Mouse (Mus musculus): ENCODE results near the gene Golgb1. TPM values are rescaled to one million over a fixed set of nuclear protein-coding genes. Genes with fewer than 3 reads are reported as not detected.
"Not testable (repeated sequence)": the region's sequence is repeated elsewhere in the genome, so short reads cannot be mapped to it uniquely, and the experiment has no call there.

Gene Golgb1
- polyA plus RNA-seq (2015; fragmentation: Nextera tagmentation; extraction: Ambion mirVana), result 88.5 and 100 TPM in 2 replicates

DNA sequence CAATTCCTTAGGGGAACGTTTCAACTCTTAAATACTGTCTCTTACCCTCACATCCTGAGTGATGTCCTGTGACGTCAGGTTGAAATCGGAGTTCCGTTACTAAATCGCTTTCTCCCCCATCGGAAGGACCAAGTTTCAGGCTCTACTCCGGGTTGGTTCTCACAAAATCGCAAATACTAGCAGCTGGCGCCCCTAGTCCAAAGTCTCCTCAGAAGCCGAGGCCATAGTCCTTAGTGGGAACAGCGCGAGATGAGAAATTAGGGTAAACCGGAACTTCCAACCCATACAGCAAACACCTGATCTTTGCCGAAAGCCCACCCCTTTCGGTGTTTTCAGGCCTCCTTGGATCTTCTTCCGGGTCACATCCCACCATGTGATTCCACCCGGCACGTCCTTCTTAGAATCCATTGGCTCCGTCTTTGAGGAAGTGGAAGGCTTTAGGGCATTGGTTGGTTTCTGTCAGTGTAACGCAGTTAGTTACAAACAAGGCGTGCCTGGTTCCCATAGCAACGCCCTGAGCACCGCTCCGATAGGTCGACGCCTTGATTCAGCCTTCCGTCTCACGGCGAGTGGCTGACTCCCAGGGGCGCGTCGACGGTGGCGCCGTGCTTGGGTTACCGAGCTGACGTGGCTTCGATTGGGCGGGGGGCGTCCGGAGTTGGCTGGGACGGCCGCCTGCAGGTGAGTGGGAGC, at the start of gene Golgb1, which contains the start of gene Eaf2:
Golgb1 (plus strand) TSS at position 558 of the 693 bp plus-strand sequence.
Eaf2 (minus strand) TSS at position 421 of the 693 bp plus-strand sequence.
- peak within 1 kb of the TSS; percentile 90 for H3K9ac ChIP-seq (ENCODE audit: low read length)
- H3K36me3 ChIP-seq (ENCODE audit: control insufficient read depth, insufficient read depth, low read length), result 0 out of 2 replicates have a peak, but pooled peaks cover 2% of the 10 kb centered on the region
- no peaks in the 10 kb centered on the region for H3K4me1 ChIP-seq (replicated peaks; ENCODE audit: control insufficient read depth, insufficient read depth)
- H3K9me3 ChIP-seq (ENCODE audit: control insufficient read depth, low read length), result no peaks in the 10 kb centered on the region
- TF ChIP-seq CTCF (IDR thresholded peaks at IDR 0.05; ENCODE audit: low read depth), result no peak
- TF ChIP-seq EP300 (optimal IDR thresholded peaks at IDR 0.05), result no peak
- peak; percentile 96 for DNase-seq (ENCODE audit: low spot score)
- no peaks in the 10 kb centered on the region for H3K27me3 ChIP-seq (ENCODE audit: control insufficient read depth, insufficient read depth, low read length)
- peak within 1 kb of the TSS; percentile 78 for H3K4me3 ChIP-seq (ENCODE audit: low read depth, low read length)
- H3K27ac ChIP-seq (replicated peaks), result peak within 1 kb of the TSS; percentile 90
- peak; percentile 100 for ATAC-seq (ENCODE audit: low FRiP score, low TSS enrichment)
- under 1% methylated on average over 43 of the region's 43 CpGs for WGBS
- H3K4me2 ChIP-seq (replicated peaks; ENCODE audit: low read depth), result peak within 1 kb of the TSS; percentile 62

DNA sequence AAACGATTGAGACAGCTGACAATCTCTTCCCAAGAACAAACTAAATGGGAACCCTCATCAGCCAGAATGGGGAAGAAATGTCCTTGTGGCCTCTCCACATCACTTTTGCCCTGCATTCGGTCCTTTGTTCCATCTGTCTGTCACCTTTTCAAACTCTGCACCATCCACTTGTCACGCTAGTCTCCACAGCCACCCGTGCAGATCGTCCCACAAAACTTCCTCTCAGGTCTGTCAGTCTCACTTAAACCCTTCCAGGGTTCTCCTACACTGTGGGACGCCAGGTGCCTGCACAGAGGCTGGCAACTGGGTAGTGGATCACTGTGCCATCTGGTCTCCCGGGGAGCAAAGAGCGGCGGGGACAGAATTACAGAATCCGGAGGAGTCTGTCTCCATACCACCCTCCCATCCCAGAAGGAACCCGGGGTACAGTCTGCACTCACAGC, 47.3 kb upstream of the Golgb1 start:
- Histone ChIP-seq H3K9me3 (ENCODE audit: control insufficient read depth, low read length) (no peaks in the 10 kb centered on the region), H3K4me1 (replicated peaks; ENCODE audit: control insufficient read depth, insufficient read depth) (no peaks in the 10 kb centered on the region), H3K9ac (ENCODE audit: low read length) (peak overlapping the region; percentile 88), H3K36me3 (ENCODE audit: control insufficient read depth, insufficient read depth, low read length) (no peaks in the 10 kb centered on the region), H3K4me3 (ENCODE audit: low read depth, low read length) (peak overlapping the region; percentile 89), H3K27me3 (ENCODE audit: control insufficient read depth, insufficient read depth, low read length) (no peaks in the 10 kb centered on the region), H3K27ac (replicated peaks) (no peak overlapping the region), H3K4me2 (replicated peaks; ENCODE audit: low read depth) (peak overlapping the region; percentile 80)
- WGBS, result 12% methylated on average over 11 of the region's 11 CpGs
- no peak for DNase-seq (ENCODE audit: low spot score)
- TF ChIP-seq EP300 (optimal IDR thresholded peaks at IDR 0.05) (no peak), CTCF (IDR thresholded peaks at IDR 0.05; ENCODE audit: low read depth) (no peak)
- ATAC-seq (ENCODE audit: low FRiP score, low TSS enrichment), result no peak

- TF ChIP-seq EP300 (optimal IDR thresholded peaks at IDR 0.05) (no peak), CTCF (IDR thresholded peaks at IDR 0.05; ENCODE audit: low read depth) (no peak)
- Histone ChIP-seq H3K9ac (ENCODE audit: low read length) (peak within 1 kb of the TSS; percentile 88), H3K4me3 (ENCODE audit: low read depth, low read length) (peak within 1 kb of the TSS; percentile 89), H3K4me2 (replicated peaks; ENCODE audit: low read depth) (peak within 1 kb of the TSS; percentile 80), H3K9me3 (ENCODE audit: control insufficient read depth, low read length) (no peaks in the 10 kb centered on the region), H3K4me1 (replicated peaks; ENCODE audit: control insufficient read depth, insufficient read depth) (no peaks in the 10 kb centered on the region), H3K27ac (replicated peaks) (peak within 1 kb of the TSS; percentile 65), H3K27me3 (ENCODE audit: control insufficient read depth, insufficient read depth, low read length) (no peaks in the 10 kb centered on the region), H3K36me3 (ENCODE audit: control insufficient read depth, insufficient read depth, low read length) (no peaks in the 10 kb centered on the region)
- under 1% methylated on average over 60 of the region's 64 CpGs for WGBS
- DNase-seq (ENCODE audit: low spot score) (peak; percentile 88), ATAC-seq (ENCODE audit: low FRiP score, low TSS enrichment) (peak; percentile 98)
Measured at GRCm38 (mm10) chr16:36828054-36828786, 46.7 kb upstream of the Golgb1 start, which contains the start of gene Iqcb1. Iqcb1 (plus strand) TSS chr16:36828385.

GRCm38 (mm10) chr16:36828820-36829219, 46.1 kb upstream of the Golgb1 start:
- ATAC-seq (ENCODE audit: low FRiP score, low TSS enrichment), result no peak

DNA sequence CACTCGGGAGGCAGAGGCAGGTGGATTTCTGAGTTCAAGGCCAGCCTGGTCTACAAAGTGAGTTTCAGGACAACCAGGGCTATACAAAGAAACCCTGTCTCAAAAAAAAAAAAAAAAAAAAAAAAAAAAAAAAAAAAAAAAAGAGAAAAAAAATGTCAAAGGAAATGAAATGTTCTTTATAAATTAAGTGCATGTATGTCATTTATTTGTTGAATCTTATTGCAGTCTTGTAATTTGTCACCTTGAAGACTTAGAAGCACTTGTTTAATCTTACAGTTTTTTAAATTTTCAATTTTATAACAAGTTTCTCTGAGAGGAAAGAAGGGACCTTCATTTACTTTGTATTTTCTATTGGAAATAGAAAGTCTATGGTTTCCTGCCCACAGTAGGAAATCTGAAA, 28.0 kb upstream of the Golgb1 start:
- not testable (repeated sequence) for H3K9ac ChIP-seq (ENCODE audit: low read length); H3K27me3 ChIP-seq (ENCODE audit: control insufficient read depth, insufficient read depth, low read length); H3K4me1 ChIP-seq (replicated peaks; ENCODE audit: control insufficient read depth, insufficient read depth); DNase-seq (ENCODE audit: low spot score); H3K4me2 ChIP-seq (replicated peaks; ENCODE audit: low read depth); H3K4me3 ChIP-seq (ENCODE audit: low read depth, low read length); H3K9me3 ChIP-seq (ENCODE audit: control insufficient read depth, low read length); ATAC-seq (ENCODE audit: low FRiP score, low TSS enrichment); H3K36me3 ChIP-seq (ENCODE audit: control insufficient read depth, insufficient read depth, low read length); H3K27ac ChIP-seq (replicated peaks)
- WGBS, result 100% methylated on average over 1 of the region's 1 CpGs

More at GRCm38 (mm10) chr16:36828820-36829219, 46.1 kb upstream of the Golgb1 start:
- H3K27me3 ChIP-seq (ENCODE audit: control insufficient read depth, insufficient read depth, low read length), result no peaks in the 10 kb centered on the region
- peak overlapping the region; percentile 65; the same call in 1 of the 2 replicates for H3K27ac ChIP-seq (replicated peaks)
- H3K36me3 ChIP-seq (ENCODE audit: control insufficient read depth, insufficient read depth, low read length), result no peaks in the 10 kb centered on the region
- H3K4me1 ChIP-seq (replicated peaks; ENCODE audit: control insufficient read depth, insufficient read depth), result no peaks in the 10 kb centered on the region
- peak overlapping the region; percentile 88 for H3K9ac ChIP-seq (ENCODE audit: low read length)
- peak overlapping the region; percentile 89 for H3K4me3 ChIP-seq (ENCODE audit: low read depth, low read length)
- DNase-seq (ENCODE audit: low spot score), result no peak
- no peaks in the 10 kb centered on the region for H3K9me3 ChIP-seq (ENCODE audit: control insufficient read depth, low read length)
- 7% methylated on average over 11 of the region's 11 CpGs for WGBS
- TF ChIP-seq CTCF (IDR thresholded peaks at IDR 0.05; ENCODE audit: low read depth) (no peak), EP300 (optimal IDR thresholded peaks at IDR 0.05) (no peak)
- peak overlapping the region; percentile 80 for H3K4me2 ChIP-seq (replicated peaks; ENCODE audit: low read depth)
